Mouse (Mus musculus): ENCODE results near the gene Lhx2.
A peak's percentile ranks its signal among the peaks of the same experiment; 100 is the strongest.

The Lhx2 gene

DNA sequence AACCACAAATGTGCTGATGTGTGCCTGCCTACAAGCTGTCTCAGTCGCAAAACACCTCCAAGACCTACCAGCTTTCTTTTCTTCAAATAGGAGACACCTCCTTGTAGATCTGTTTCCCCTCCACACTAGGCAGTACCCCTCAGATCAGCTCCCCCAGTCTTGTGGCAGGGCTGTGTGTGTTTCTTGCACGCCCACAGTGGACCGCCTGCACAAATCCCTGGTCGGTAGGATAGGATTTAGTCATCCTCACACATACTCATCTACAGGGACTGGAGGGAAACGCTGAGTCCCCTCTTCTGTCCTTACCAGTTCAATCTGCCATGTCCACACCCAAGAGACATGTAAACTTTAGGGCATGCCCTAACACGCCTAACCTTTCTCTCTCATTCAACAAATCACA is 71.1 kb downstream of the Lhx2 start:
- no peak for DNase-seq

DNA sequence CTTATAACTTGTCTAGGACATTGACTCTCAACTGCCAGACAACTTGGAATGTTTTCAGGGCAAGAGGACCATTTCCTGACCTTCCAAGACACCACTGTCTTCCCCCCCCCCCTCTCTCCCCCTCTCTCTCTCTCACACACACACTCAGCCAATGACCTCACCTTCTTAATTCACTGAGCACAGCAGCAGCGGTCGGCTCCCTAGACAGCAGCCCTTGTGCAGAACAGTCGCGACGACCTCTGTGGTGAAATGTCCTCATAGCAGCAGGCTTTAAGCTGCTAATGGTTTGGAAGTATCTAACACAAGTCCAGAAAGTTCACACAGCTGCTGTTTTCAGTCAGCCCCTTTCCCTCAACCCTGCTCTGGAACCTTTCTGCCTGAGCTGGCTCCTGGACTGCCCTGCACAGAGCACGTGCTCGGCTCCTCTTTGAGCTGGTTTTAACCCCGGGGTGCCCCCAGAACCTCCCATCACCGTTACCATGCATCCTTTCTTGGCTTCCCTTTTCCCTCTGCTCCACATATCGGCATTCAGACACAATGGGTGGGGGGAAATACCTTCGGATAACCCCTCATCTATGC is 73.6 kb downstream of the Lhx2 start:
- no peak for DNase-seq

DNA sequence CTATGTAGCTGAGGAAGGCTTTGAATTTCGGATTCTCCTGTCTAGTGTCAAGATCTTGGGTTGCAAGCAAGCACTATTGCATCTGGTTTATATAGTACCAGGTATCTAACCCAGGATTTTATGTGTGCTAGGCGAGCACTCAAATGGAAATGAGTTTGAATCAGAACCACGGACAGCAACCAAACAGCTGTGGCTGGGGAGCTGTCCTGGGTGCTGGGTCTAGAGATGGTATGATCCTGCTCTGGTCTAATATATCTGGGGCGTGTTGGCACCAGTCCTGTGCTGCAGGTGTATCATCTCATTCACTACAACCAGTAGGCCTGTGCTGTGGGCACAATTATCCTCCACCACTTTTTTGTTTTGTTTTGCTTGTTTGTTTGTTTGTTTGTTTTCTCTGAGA is 78.9 kb downstream of the Lhx2 start:
- peak; percentile 31 for DNase-seq

Data from liver (tissue).